Mouse (Mus musculus): ENCODE data around the gene 4930435E12Rik. TPM values are rescaled to one million over a fixed set of nuclear protein-coding genes. Genes with fewer than 3 reads are reported as not detected.
A peak's percentile ranks its signal among the peaks of the same experiment; 100 is the strongest.

Gene 4930435E12Rik
- polyA plus RNA-seq, 1 experiment from 2014 or later: not detected

GRCm38 (mm10) chr16:38766671-38767070, 61.9 kb downstream of the 4930435E12Rik start:
- Histone ChIP-seq H3K4me2 (no peak overlapping the region), H3K4me3 (replicated peaks) (no peak overlapping the region), H3K36me3 (peaks cover 35% of the 10 kb centered on the region), H3K27me3 (peaks cover 3% of the 10 kb centered on the region; the same call in 1 of the 2 replicates), H3K27ac (no peak overlapping the region), H3K9me3 (replicated peaks) (no peaks in the 10 kb centered on the region), H3K4me1 (peaks cover 12% of the 10 kb centered on the region; the same call in 1 of the 2 replicates), H3K9ac (no peak overlapping the region)
- no peak for ATAC-seq (replicated peaks; ENCODE audit: low FRiP score)
- 58% methylated on average over 3 of the region's 3 CpGs for WGBS

- no peaks in the 10 kb centered on the region for H3K9me3 ChIP-seq (replicated peaks)
- H3K27ac ChIP-seq: peak overlapping the region; percentile 51
- WGBS: 78% methylated on average over 4 of the region's 4 CpGs
- no peak overlapping the region for H3K4me3 ChIP-seq (replicated peaks)
- H3K9ac ChIP-seq: no peak overlapping the region
- no peak overlapping the region for H3K4me2 ChIP-seq
- H3K36me3 ChIP-seq: peaks cover 39% of the 10 kb centered on the region
- H3K27me3 ChIP-seq: no peaks in the 10 kb centered on the region
- ATAC-seq (replicated peaks; ENCODE audit: low FRiP score): no peak
- H3K4me1 ChIP-seq: peaks cover 17% of the 10 kb centered on the region; the same call in 1 of the 2 replicates
These were observed 65.0 kb downstream of the 4930435E12Rik start for GRCm38 (mm10) chr16:38763508-38763907.

- peaks cover 39% of the 10 kb centered on the region for H3K36me3 ChIP-seq
- H3K27me3 ChIP-seq: no peaks in the 10 kb centered on the region
- H3K9me3 ChIP-seq (replicated peaks): no peaks in the 10 kb centered on the region
- no peak for ATAC-seq (replicated peaks; ENCODE audit: low FRiP score)
- peaks cover 17% of the 10 kb centered on the region; the same call in 1 of the 2 replicates for H3K4me1 ChIP-seq
- WGBS: 62% methylated on average over 8 of the region's 8 CpGs
- no peak overlapping the region for H3K4me2 ChIP-seq
- no peak overlapping the region for H3K27ac ChIP-seq
- no peak overlapping the region for H3K4me3 ChIP-seq (replicated peaks)
- no peak overlapping the region for H3K9ac ChIP-seq
These were observed 66.1 kb downstream of the 4930435E12Rik start for GRCm38 (mm10) chr16:38762401-38762800.

Other genes starting within 250 kb of the 4930435E12Rik start
- gene Arhgap31, start 115.5 kb downstream of the 4930435E12Rik start, polyA plus RNA-seq (2015; fragmentation: Nextera tagmentation; extraction: Ambion mirVana): 10.4 and 12.6 TPM in 2 replicates
- 29.0 and 30.6 TPM in 2 replicates for gene B4galt4, start 86.5 kb downstream of the 4930435E12Rik start, polyA plus RNA-seq (2015; fragmentation: Nextera tagmentation; extraction: Ambion mirVana)
- gene Upk1b, start 28.4 kb downstream of the 4930435E12Rik start, polyA plus RNA-seq (2015; fragmentation: Nextera tagmentation; extraction: Ambion mirVana): 4.9 and 10.1 TPM in 2 replicates
- gene Igsf11, start 63.9 kb upstream of the 4930435E12Rik start, polyA plus RNA-seq (2015; fragmentation: Nextera tagmentation; extraction: Ambion mirVana): 2.1 and 2.6 TPM in 2 replicates

All from kidney, embryonic 15.5 days (tissue).